Mouse (Mus musculus) adrenal gland, postnatal 10 days (tissue): Measurements from ENCODE around the gene Eme2. TPM values are rescaled to one million over a fixed set of nuclear protein-coding genes. Genes with fewer than 3 reads are reported as not detected.

Experiments used
- total RNA-seq, 2 experiments: library from RNA; stranded (reverse); gene quantifications; 2 replicates each; pipeline ENCODE4 v1.2.3; 2021

The Eme2 gene
- total RNA-seq, 2 experiments from 2014 or later, result 30.2 to 45.4 TPM

Other genes with a start within 250 kb of the Eme2 start
- gene Slc9a3r2, start 244.8 kb downstream of the Eme2 start, total RNA-seq, result 10 to 100 TPM; 66.9 to 72.8 TPM
- not detected for gene Npw, start 236.6 kb downstream of the Eme2 start, total RNA-seq
- gene Zfp598, start 225.4 kb downstream of the Eme2 start, total RNA-seq, result 10 to 100 TPM; 38.9 to 42.2 TPM
- 10 to 100 TPM in 1 of 2 experiments, 1 to 10 TPM in 1; 5.8 to 11.7 TPM for gene Syngr3, start 205.1 kb downstream of the Eme2 start, total RNA-seq
- 10 to 100 TPM; 36.0 to 36.8 TPM for gene Gfer, start 198.9 kb downstream of the Eme2 start, total RNA-seq
- gene Noxo1, start 198.9 kb downstream of the Eme2 start, total RNA-seq, result 1 to 10 TPM; 4.3 to 6.6 TPM
- 10 to 100 TPM; 39.1 to 39.9 TPM for gene Tbl3, start 187.4 kb downstream of the Eme2 start, total RNA-seq
- under 1 TPM in 1 of 2 experiments, not detected in 1; 0.24 TPM for gene Rnf151, start 177.0 kb downstream of the Eme2 start, total RNA-seq
- gene Rps2, start 177.0 kb downstream of the Eme2 start, total RNA-seq, result 100 to 1,000 TPM; 785 to 825 TPM
- gene Ndufb10, start 170.6 kb downstream of the Eme2 start, total RNA-seq, result 100 to 1,000 TPM; 422 to 522 TPM
- 10 to 100 TPM; 12.0 to 51.3 TPM for gene Rpl3l, start 167.3 kb downstream of the Eme2 start, total RNA-seq
- gene Msrb1, start 158.4 kb downstream of the Eme2 start, total RNA-seq, result 10 to 100 TPM; 75.1 to 93.3 TPM
- 1 to 10 TPM; 1.6 to 2.0 TPM for gene Hs3st6, start 142.1 kb downstream of the Eme2 start, total RNA-seq
- under 1 TPM; 0.48 to 0.75 TPM for gene Meiob, start 90.8 kb downstream of the Eme2 start, total RNA-seq
- 100 to 1,000 TPM; 132 to 147 TPM for gene Hagh, start 54.9 kb downstream of the Eme2 start, total RNA-seq
- gene Fahd1, start 44.7 kb downstream of the Eme2 start, total RNA-seq, result 10 to 100 TPM; 43.4 to 52.2 TPM
- gene Igfals, start 29.1 kb downstream of the Eme2 start, total RNA-seq, result 10 to 100 TPM in 1 of 2 experiments, 1 to 10 TPM in 1; 9.1 to 17.1 TPM
- 10 to 100 TPM; 42.2 to 43.7 TPM for gene Nubp2, start 8.7 kb downstream of the Eme2 start, total RNA-seq
- gene Spsb3, start 8.4 kb downstream of the Eme2 start, total RNA-seq, result 10 to 100 TPM; 31.5 to 35.6 TPM
- 100 to 1,000 TPM; 123 to 140 TPM for gene Mrps34, start within 50 bp of the Eme2 start, total RNA-seq
- 10 to 100 TPM; 43.6 to 51.3 TPM for gene Nme3, start 1.4 kb upstream of the Eme2 start, total RNA-seq
- gene Mapk8ip3, start 41.9 kb upstream of the Eme2 start, total RNA-seq, result 100 to 1,000 TPM in 1 of 2 experiments, 10 to 100 TPM in 1; 63.8 to 110 TPM
- gene Jpt2, start 65.6 kb upstream of the Eme2 start, total RNA-seq, result 10 to 100 TPM; 38.4 to 44.4 TPM
- 10 to 100 TPM; 18.7 to 20.0 TPM for gene Cramp1l, start 120.7 kb upstream of the Eme2 start, total RNA-seq
- 10 to 100 TPM; 25.0 to 28.2 TPM for gene Ift140, start 121.0 kb upstream of the Eme2 start, total RNA-seq
- gene Tmem204, start 188.5 kb upstream of the Eme2 start, total RNA-seq, result 10 to 100 TPM; 23.1 to 31.8 TPM
- gene Telo2, start 220.9 kb upstream of the Eme2 start, total RNA-seq, result 10 to 100 TPM; 17.6 to 30.4 TPM
- gene Ptx4, start 225.7 kb upstream of the Eme2 start, total RNA-seq, result under 1 TPM; 0.18 to 0.69 TPM
- 10 to 100 TPM; 29.8 to 33.3 TPM for gene Clcn7, start 238.3 kb upstream of the Eme2 start, total RNA-seq